Mouse (Mus musculus) ES-Bruce4 (cell line): ENCODE results near the gene Cdh22.

Experiments
- CTCF ChIP-seq: IDR thresholded peaks from one replicate; pipeline ENCODE4 v1.8.1; 2011; ENCODE audit warnings: low read depth, low read length
- EP300 ChIP-seq: IDR thresholded peaks from 2 replicates; pipeline ENCODE4 v1.6.1; 2011; ENCODE audit warnings: low read depth, low read length; ENCODE audit not compliant: insufficient read depth

- TF ChIP-seq EP300 (no peak), CTCF (no peak)
Observed at GRCm38 (mm10) chr2:165262274-165262990, 27.8 kb upstream of the Cdh22 start.
